Mouse (Mus musculus): ENCODE results near the gene Tarbp2. TPM values are rescaled to one million over a fixed set of nuclear protein-coding genes. Genes with fewer than 3 reads are reported as not detected.

Gene Tarbp2
- total RNA-seq, 2 experiments from 2014 or later, result 38.4 to 46.8 TPM

DNA sequence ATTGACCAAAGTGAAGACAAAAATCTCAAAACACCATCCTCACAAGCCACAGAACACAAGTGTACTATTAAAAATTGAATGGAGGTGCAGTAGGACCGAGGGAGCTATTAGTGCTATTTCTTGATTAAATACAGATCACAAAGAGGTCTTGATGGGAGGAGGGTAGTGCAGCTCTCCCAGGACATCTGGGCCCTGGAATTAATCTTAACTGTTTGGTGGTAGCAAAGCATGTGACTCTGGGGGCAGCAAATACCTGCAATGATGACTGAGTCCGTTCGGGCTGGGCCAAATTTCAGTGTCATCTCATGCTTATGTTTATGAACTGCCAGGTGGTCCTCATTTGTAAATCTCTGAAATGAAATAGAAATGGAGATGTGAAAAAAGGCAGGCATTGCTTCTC, 45.1 kb downstream of the Tarbp2 start:
- DNase-seq, result no peak

DNA sequence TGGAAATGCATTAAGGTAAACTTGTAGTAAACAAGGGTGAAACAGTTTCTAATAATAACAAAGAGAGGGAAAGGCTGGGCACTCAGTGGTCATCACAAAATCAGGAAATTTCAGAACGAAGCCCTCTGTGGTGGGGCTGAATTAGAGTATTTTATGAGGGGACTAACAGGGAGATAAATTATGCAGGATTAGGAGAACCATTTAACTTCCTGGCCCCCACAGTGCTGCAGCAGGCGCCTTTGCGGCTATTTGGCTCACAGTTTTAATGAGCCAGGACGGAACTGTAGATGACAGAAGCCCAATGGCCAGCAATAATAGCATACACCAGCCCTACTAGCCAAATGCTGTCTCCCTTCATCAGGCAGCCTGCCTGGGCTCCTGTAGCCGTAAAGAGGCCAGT, 45.7 kb downstream of the Tarbp2 start:
- intact Hi-C loops (cut with DNase I), result loop anchor here (5.0 kb wide), 1 partner anchor 49 kb away; no protein-coding TSS in a partner anchor
- no peak for DNase-seq

More for the DNA sequence above, 45.1 kb downstream of the Tarbp2 start:
- intact Hi-C loops (cut with DNase I), result loop anchor here (5.0 kb wide), 1 partner anchor 49 kb away; no protein-coding TSS in a partner anchor

DNA sequence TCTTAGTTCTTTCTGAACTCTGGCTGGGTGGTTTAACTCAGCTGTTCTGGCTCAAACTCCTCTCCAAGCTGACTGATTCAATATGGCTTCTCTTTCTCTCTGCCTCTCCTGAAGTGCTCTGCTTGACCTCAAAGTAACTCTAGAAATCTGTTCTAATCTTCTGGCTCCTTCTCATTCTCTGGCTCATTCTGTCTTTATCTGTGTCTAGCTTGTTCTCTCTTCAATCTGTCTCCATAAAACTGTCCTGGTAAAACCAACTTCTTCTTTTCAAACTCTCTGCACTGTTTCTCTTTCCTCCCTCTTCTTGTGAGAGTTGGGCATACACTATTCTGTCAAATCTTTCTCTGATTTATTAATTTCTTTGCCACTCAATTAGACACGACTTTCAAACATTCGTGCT, 49.9 kb downstream of the Tarbp2 start:
- intact Hi-C loops (cut with DNase I), result no loop called here

DNA sequence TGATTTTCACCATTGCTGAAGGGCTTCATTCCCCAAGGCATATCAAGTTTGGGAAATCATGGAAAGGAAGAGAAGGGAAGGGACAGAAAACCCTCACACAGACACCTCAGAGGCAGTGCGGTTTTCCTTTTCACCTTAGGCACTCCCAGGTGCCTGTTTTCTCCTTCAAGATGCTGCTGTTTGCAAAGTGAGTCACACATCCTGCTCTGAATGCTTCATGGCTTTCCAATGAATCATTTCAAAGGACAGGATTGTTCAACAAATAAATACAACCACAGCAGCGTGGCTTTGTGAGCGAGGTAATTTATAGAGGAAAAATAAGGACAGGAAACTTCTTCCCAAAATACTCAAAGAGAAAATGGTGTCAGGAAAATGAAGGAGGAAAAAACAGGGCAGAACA, 54.1 kb downstream of the Tarbp2 start:
- no peak for DNase-seq
- intact Hi-C loops (cut with DNase I), result no loop called here

More for the DNA sequence above, 49.9 kb downstream of the Tarbp2 start:
- DNase-seq, result no peak

Other genes starting within 250 kb of the Tarbp2 start
- gene Gm9918, start 247.6 kb upstream of the Tarbp2 start, total RNA-seq (2021), result not detected
- gene Mfsd5, start 238.7 kb upstream of the Tarbp2 start, total RNA-seq (2021), result 10 to 100 TPM; 16.7 to 19.0 TPM
- 1 to 10 TPM; 3.2 to 4.3 TPM for gene Espl1, start 221.9 kb upstream of the Tarbp2 start, total RNA-seq (2021)
- gene Pfdn5, start 192.1 kb upstream of the Tarbp2 start, total RNA-seq (2021), result 100 to 1,000 TPM; 262 to 287 TPM
- gene Myg1, start 186.5 kb upstream of the Tarbp2 start, total RNA-seq (2021), result 10 to 100 TPM; 21.0 to 24.3 TPM
- 10 to 100 TPM in 1 of 2 experiments, 1 to 10 TPM in 1; 9.5 to 15.2 TPM for gene Aaas, start 167.4 kb upstream of the Tarbp2 start, total RNA-seq (2021)
- gene Sp7, start 151.0 kb upstream of the Tarbp2 start, total RNA-seq (2021), result not detected
- 10 to 100 TPM; 47.5 to 52.3 TPM for gene Sp1, start 112.0 kb upstream of the Tarbp2 start, total RNA-seq (2021)
- 1 to 10 TPM in 1 of 2 experiments, under 1 TPM in 1; 0.66 to 1.0 TPM for gene Amhr2, start 72.8 kb upstream of the Tarbp2 start, total RNA-seq (2021)
- gene Prr13, start 59.2 kb upstream of the Tarbp2 start, total RNA-seq (2021), result 10 to 100 TPM; 21.1 to 21.7 TPM
- gene Pcbp2, start 47.7 kb upstream of the Tarbp2 start, total RNA-seq (2021), result 100 to 1,000 TPM; 479 to 482 TPM
- not detected for gene Gm10337, start 14.5 kb upstream of the Tarbp2 start, total RNA-seq (2021)
- 1 to 10 TPM; 4.7 to 4.8 TPM for gene Map3k12, start 1.1 kb upstream of the Tarbp2 start, total RNA-seq (2021)
- gene Npff, start 6.8 kb downstream of the Tarbp2 start, total RNA-seq (2021), result 1 to 10 TPM; 2.7 to 3.5 TPM
- under 1 TPM in 1 of 2 experiments, not detected in 1; 0.83 TPM for gene Gm28047, start 106.9 kb downstream of the Tarbp2 start, total RNA-seq (2021)
- gene Atf7, start 107.3 kb downstream of the Tarbp2 start, total RNA-seq (2021), result 10 to 100 TPM; 65.2 to 68.8 TPM
- 10 to 100 TPM; 22.8 to 37.2 TPM for gene Atp5g2, start 154.2 kb downstream of the Tarbp2 start, total RNA-seq (2021)
- 100 to 1,000 TPM in 1 of 2 experiments, 10 to 100 TPM in 1; 89.5 to 104 TPM for gene Calcoco1, start 204.0 kb downstream of the Tarbp2 start, total RNA-seq (2021)